Mouse (Mus musculus) forebrain, embryonic 14.5 days (tissue): ENCODE measurements around the gene Cdc42bpa. TPM values are rescaled to one million over a fixed set of nuclear protein-coding genes. Genes with fewer than 3 reads are reported as not detected.

ENCODE experiments used
- polyA plus RNA-seq: library from polyadenylated mRNA; unstranded; fragments of >200 nt; fragmentation: Nextera tagmentation; extraction: Ambion mirVana; gene quantifications from 2 replicates; pipeline ENCODE4 v1.2.1, GENCODE M21; 2014

Cdc42bpa gene
- polyA plus RNA-seq, 1 experiment from 2014 or later, result 18.1 TPM

Other genes starting within 250 kb of the Cdc42bpa start
- gene Kif28, start 215.2 kb upstream of the Cdc42bpa start, polyA plus RNA-seq, result not detected in 2 replicates
- not detected in 2 replicates for gene Gm10518, start 157.1 kb upstream of the Cdc42bpa start, polyA plus RNA-seq
- 17.1 and 20.6 TPM in 2 replicates for gene Ahctf1, start 156.8 kb upstream of the Cdc42bpa start, polyA plus RNA-seq
- gene Coq8a, start 239.1 kb downstream of the Cdc42bpa start, polyA plus RNA-seq, result 2.0 and 3.7 TPM in 2 replicates